Mouse (Mus musculus) liver, embryonic 11.5 days (tissue): ENCODE data around the gene Zfp819. TPM values are rescaled to one million over a fixed set of nuclear protein-coding genes. Genes with fewer than 3 reads are reported as not detected.
"Not testable (repeated sequence)": the region's sequence is repeated elsewhere in the genome, so short reads cannot be mapped to it uniquely, and the experiment has no call there.

Source experiments
- ATAC-seq: fragments of 200-750 bp; cut with Nextera tagmentation; replicated peaks from 2 replicates; pipeline ENCODE4 v1.8.0; 2017; ENCODE audit warnings: moderate number of reproducible peaks, mild to moderate bottlenecking, moderate TSS enrichment, moderate library complexity; ENCODE audit not compliant: low FRiP score
- DNase-seq: peaks from one replicate; pipeline ENCODE4 v3.0.0-alpha.2; 2017; ENCODE audit warnings: low spot score
- H3K27ac ChIP-seq: fragments of 300-500 bp; sonication (generic); 2 replicates; pipeline ENCODE4 v1.5.1; 2014; ENCODE audit warnings: mild to moderate bottlenecking, low read depth, low read length, control low read depth
- H3K27me3 ChIP-seq: fragments of 300-500 bp; sonication (generic); replicated peaks from 2 replicates; pipeline ENCODE4 v1.6.1; 2014; ENCODE audit warnings: low read length, mixed read lengths; ENCODE audit not compliant: control insufficient read depth, insufficient read depth
- H3K36me3 ChIP-seq: fragments of 300-500 bp; sonication (generic); 2 replicates; pipeline ENCODE4 v1.6.1; 2014; ENCODE audit warnings: mild to moderate bottlenecking, low read length, moderate library complexity, mixed read lengths; ENCODE audit not compliant: control insufficient read depth, insufficient read depth
- H3K4me1 ChIP-seq: fragments of 300-500 bp; sonication (generic); replicated peaks from 2 replicates; pipeline ENCODE4 v1.6.1; 2014; ENCODE audit warnings: low read length, mixed read lengths; ENCODE audit not compliant: control insufficient read depth, insufficient read depth
- H3K4me2 ChIP-seq: fragments of 300-500 bp; sonication (generic); 2 replicates; pipeline ENCODE4 v1.6.1; 2014; ENCODE audit warnings: mild to moderate bottlenecking, control low read depth, moderate library complexity
- H3K4me3 ChIP-seq: fragments of 300-500 bp; sonication (generic); 2 replicates; pipeline ENCODE4 v1.5.1; 2014; ENCODE audit warnings: low read depth, low read length, control low read depth
- H3K9ac ChIP-seq: fragments of 300-500 bp; sonication (generic); 2 replicates; pipeline ENCODE4 v1.6.1; 2014; ENCODE audit warnings: low read depth, low read length, control low read depth
- H3K9me3 ChIP-seq: fragments of 300-500 bp; sonication (generic); 2 replicates; pipeline ENCODE4 v1.6.1; 2016; ENCODE audit warnings: low read length, inconsistent platforms, mixed read lengths; ENCODE audit not compliant: control insufficient read depth
- WGBS: fragments of 180-500 bp; shearing (Covaris S2); extraction: QIAGEN DNeasy Blood & Tissue Kit; methylation state at CpG from one replicate; pipeline ENCODE4 v1.1.7; 2014; 5-methylcytosine and 5-hydroxymethylcytosine counted together
- polyA plus RNA-seq: library from polyadenylated mRNA; unstranded; fragments of >200 nt; fragmentation: Nextera tagmentation; extraction: Ambion mirVana; gene quantifications from 2 replicates; pipeline ENCODE4 v1.2.1, GENCODE M21; 2014

Zfp819 gene
- polyA plus RNA-seq, 1 experiment from 2014 or later, result 0.07 TPM

GRCm38 (mm10) chr7:43660002-43660401 is 53.0 kb downstream of the Zfp819 start, which contains the start of gene Siglece:
Siglece (minus strand) TSS chr7:43660161.
- no peak within 1 kb of the TSS for H3K9ac ChIP-seq

GRCm38 (mm10) chr7:43662804-43663203 is 55.8 kb downstream of the Zfp819 start:
- H3K9me3 ChIP-seq, result no peaks in the 10 kb centered on the region
- H3K27me3 ChIP-seq, result no peaks in the 10 kb centered on the region
- no peak overlapping the region for H3K4me2 ChIP-seq
- 81% methylated on average over 1 of the region's 1 CpGs for WGBS
- H3K4me1 ChIP-seq, result no peaks in the 10 kb centered on the region
- ATAC-seq (no peak), DNase-seq (no peak)
- H3K9ac ChIP-seq, result no peak overlapping the region
- no peak overlapping the region for H3K4me3 ChIP-seq
- H3K27ac ChIP-seq, result no peak overlapping the region
- no peaks in the 10 kb centered on the region for H3K36me3 ChIP-seq

More at GRCm38 (mm10) chr7:43660002-43660401, 53.0 kb downstream of the Zfp819 start, which contains the start of gene Siglece:
- Histone ChIP-seq H3K36me3 (no peaks in the 10 kb centered on the region), H3K27ac (no peak within 1 kb of the TSS), H3K4me2 (no peak within 1 kb of the TSS), H3K4me1 (no peaks in the 10 kb centered on the region), H3K9me3 (no peaks in the 10 kb centered on the region), H3K27me3 (no peaks in the 10 kb centered on the region), H3K4me3 (no peak within 1 kb of the TSS)
- ATAC-seq, result no peak
- no peak for DNase-seq
- WGBS, result 36% methylated on average over 1 of the region's 1 CpGs

- not testable (repeated sequence) for H3K4me1 ChIP-seq, H3K4me3 ChIP-seq, H3K36me3 ChIP-seq, H3K27me3 ChIP-seq, DNase-seq, H3K9me3 ChIP-seq, H3K9ac ChIP-seq, H3K4me2 ChIP-seq, H3K27ac ChIP-seq, ATAC-seq
- 88% methylated on average over 4 of the region's 4 CpGs for WGBS
Observed at GRCm38 (mm10) chr7:43667221-43667620, 60.3 kb downstream of the Zfp819 start.

Other genes with a start within 250 kb of the Zfp819 start
- gene Siglecg, start 199.0 kb upstream of the Zfp819 start, polyA plus RNA-seq, result 0.34 and 0.47 TPM in 2 replicates
- gene Lim2, start 179.5 kb upstream of the Zfp819 start, polyA plus RNA-seq, result 0.10 TPM in 1 of 2 replicates, not detected in the other
- 3.5 and 3.8 TPM in 2 replicates for gene Nkg7, start 170.1 kb upstream of the Zfp819 start, polyA plus RNA-seq
- not detected in 2 replicates for gene Cldnd2, start 166.4 kb upstream of the Zfp819 start, polyA plus RNA-seq
- 369 and 378 TPM in 2 replicates for gene Etfb, start 163.1 kb upstream of the Zfp819 start, polyA plus RNA-seq
- gene Gm45233, start 163.0 kb upstream of the Zfp819 start, polyA plus RNA-seq, result 0.37 TPM in 1 of 2 replicates, not detected in the other
- gene Vsig10l, start 144.0 kb upstream of the Zfp819 start, polyA plus RNA-seq, result 1.1 and 1.9 TPM in 2 replicates
- gene Iglon5, start 117.1 kb upstream of the Zfp819 start, polyA plus RNA-seq, result 0.16 and 0.25 TPM in 2 replicates
- not detected in 2 replicates for gene 4931406B18Rik, start 101.2 kb upstream of the Zfp819 start, polyA plus RNA-seq
- gene Cd33, start 62.7 kb upstream of the Zfp819 start, polyA plus RNA-seq, result 1.3 and 1.6 TPM in 2 replicates
- gene Zfp658, start 44.9 kb upstream of the Zfp819 start, polyA plus RNA-seq, result 0.97 and 1.1 TPM in 2 replicates
- 7.0 and 9.1 TPM in 2 replicates for gene Zfp719, start 27.6 kb upstream of the Zfp819 start, polyA plus RNA-seq
- gene Ceacam18, start 27.5 kb downstream of the Zfp819 start, polyA plus RNA-seq, result not detected in 2 replicates
- 0.79 and 0.90 TPM in 2 replicates for gene Siglece, start 53.0 kb downstream of the Zfp819 start, polyA plus RNA-seq
- gene Ctu1, start 64.8 kb downstream of the Zfp819 start, polyA plus RNA-seq, result 7.5 and 8.7 TPM in 2 replicates
- 0.18 TPM in 1 of 2 replicates, not detected in the other for gene Klk14, start 83.2 kb downstream of the Zfp819 start, polyA plus RNA-seq
- gene Klk13, start 105.4 kb downstream of the Zfp819 start, polyA plus RNA-seq, result 0.44 and 0.56 TPM in 2 replicates
- not detected in 2 replicates for gene Klk12, start 161.7 kb downstream of the Zfp819 start, polyA plus RNA-seq
- gene Klk11, start 167.4 kb downstream of the Zfp819 start, polyA plus RNA-seq, result not detected in 2 replicates
- gene Klk10, start 173.9 kb downstream of the Zfp819 start, polyA plus RNA-seq, result 0.17 TPM in 1 of 2 replicates, not detected in the other
- not detected in 2 replicates for gene Klk9, start 184.7 kb downstream of the Zfp819 start, polyA plus RNA-seq
- gene Klk8, start 190.4 kb downstream of the Zfp819 start, polyA plus RNA-seq, result 27.5 and 29.1 TPM in 2 replicates
- gene Klk7, start 204.1 kb downstream of the Zfp819 start, polyA plus RNA-seq, result not detected in 2 replicates
- not detected in 2 replicates for gene Klk6, start 217.3 kb downstream of the Zfp819 start, polyA plus RNA-seq
- gene Klk5, start 234.8 kb downstream of the Zfp819 start, polyA plus RNA-seq, result not detected in 2 replicates